Mouse (Mus musculus) bone marrow macrophage, adult 2 months (primary cell): Measurements from ENCODE around the gene Dhrs9.

Experiments used
- CTCF ChIP-seq: IDR thresholded peaks from 2 replicates; pipeline ENCODE4 v1.5.1; 2012; ENCODE audit warnings: low read depth, mild to moderate bottlenecking, low read length, moderate library complexity
- POLR2A ChIP-seq: IDR thresholded peaks from 2 replicates; pipeline ENCODE4 v1.6.1; 2012; ENCODE audit warnings: mild to moderate bottlenecking, low read depth, low read length, borderline replicate concordance

DNA sequence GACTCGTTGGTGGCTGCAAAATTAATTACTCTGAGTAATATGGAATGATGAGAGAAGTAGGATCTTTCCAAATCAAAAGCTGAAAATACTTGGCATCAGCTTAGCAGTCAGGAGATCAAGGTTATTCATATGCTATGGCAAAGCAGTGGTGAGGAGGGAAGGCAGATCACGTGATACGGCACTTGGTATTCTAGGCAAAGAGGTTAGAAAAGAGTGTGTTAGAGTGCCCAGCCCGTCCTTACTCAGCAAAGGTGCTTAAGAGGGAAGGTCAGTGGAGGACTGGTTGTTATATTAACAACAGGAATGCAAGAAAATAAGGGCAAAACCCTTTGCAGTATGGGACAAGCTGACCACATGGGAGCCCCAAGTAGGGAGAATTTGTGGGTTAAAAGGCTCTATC lies 68.3 kb downstream of the Dhrs9 start:
- TF ChIP-seq CTCF (no peak), POLR2A (no peak)
